Comparison of ENCODE assay signal across 17 mouse cellular contexts in genomic region chr14:61945659-61946058, GRCm38 (mm10).
"Had no signal": no experiment of that assay in that cellular context is flagged by ENCODE, and none has a peak within 500 bp of the region (broad histone marks: within the 10 kb centered on the region; RNA-seq: fewer than 3 reads in every experiment).

No protein-coding gene starts in this region.

- H3K36me3 ChIP-seq: limb, embryonic 13.5 days; midbrain, embryonic 10.5 days; neural tube, embryonic 15.5 days had no signal

- H3K9ac ChIP-seq: limb, embryonic 13.5 days; liver, embryonic 14.5 days; neural tube, embryonic 15.5 days had no signal

- H3K4me2 ChIP-seq: limb, embryonic 13.5 days; neural tube, embryonic 15.5 days had no signal

- H3K9me3 ChIP-seq: limb, embryonic 13.5 days; midbrain, embryonic 10.5 days; neural tube, embryonic 15.5 days had no signal

- H3K27ac ChIP-seq: kidney, postnatal 0 days; limb, embryonic 13.5 days; liver, embryonic 14.5 days; midbrain, embryonic 10.5 days; neural tube, embryonic 15.5 days had no signal

- H3K27me3 ChIP-seq: limb, embryonic 13.5 days; neural tube, embryonic 15.5 days had no signal

- ATAC-seq: lung, postnatal 0 days had no signal

- DNase-seq: kidney, adult 9 months; kidney, postnatal 36 days; layer of hippocampus, adult 9-11 months; layer of hippocampus, postnatal 36 days; left cerebral cortex, postnatal 4 days; lung, postnatal 4 days; midbrain, embryonic 14.5 days; right cerebral cortex, adult 18-20 months; right cerebral cortex, postnatal 25 days; thymus, postnatal 4 days had no signal

- H3K4me3 ChIP-seq: limb, embryonic 13.5 days; midbrain, embryonic 10.5 days; myocyte; neural tube, embryonic 15.5 days had no signal
